Mouse (Mus musculus): Measurements from ENCODE around the gene Bpifa3. TPM values are rescaled to one million over a fixed set of nuclear protein-coding genes. Genes with fewer than 3 reads are reported as not detected.
"Not testable (repeated sequence)": the region's sequence is repeated elsewhere in the genome, so short reads cannot be mapped to it uniquely, and the experiment has no call there.

The Bpifa3 gene
- total RNA-seq (2021): not detected
- long read RNA-seq, experiment 1: 0 reads
- long read RNA-seq, experiment 2: 0 reads

GRCm38 (mm10) chr2:154130120-154130519 lies at the start of gene Bpifa3:
TSS of gene Bpifa3 (plus strand) at chr2:154130336.
- DNase-seq: no peak
- intact Hi-C loops (cut with DNase I): no loop called here

GRCm38 (mm10) chr2:154097734-154098133 lies 32.4 kb upstream of the Bpifa3 start:
- DNase-seq: no peak
- intact Hi-C loops (cut with DNase I): no loop called here

GRCm38 (mm10) chr2:154117381-154117780 lies 12.8 kb upstream of the Bpifa3 start:
- intact Hi-C loops (cut with DNase I): no loop called here
- no peak for DNase-seq

- no peak for DNase-seq
- intact Hi-C loops (cut with DNase I): no loop called here
These were observed 12.4 kb downstream of the Bpifa3 start, which contains the start of gene Bpifa1 for GRCm38 (mm10) chr2:154142580-154142979. TSS of gene Bpifa1 (plus strand) at chr2:154142880.

GRCm38 (mm10) chr2:154143735-154144134 lies 13.6 kb downstream of the Bpifa3 start:
- DNase-seq: no peak
- intact Hi-C loops (cut with DNase I): no loop called here

- DNase-seq: no peak
- intact Hi-C loops (cut with DNase I): no loop called here
These were observed 17.4 kb downstream of the Bpifa3 start for GRCm38 (mm10) chr2:154147496-154147895.

- intact Hi-C loops (cut with DNase I): no loop called here
- no peak for DNase-seq
These were observed 28.3 kb downstream of the Bpifa3 start for GRCm38 (mm10) chr2:154158433-154158832.

GRCm38 (mm10) chr2:154162307-154162706 lies 32.2 kb downstream of the Bpifa3 start, which contains the start of gene Bpifa5:
TSS of gene Bpifa5 (plus strand) at chr2:154162607.
- intact Hi-C loops (cut with DNase I): no loop called here
- DNase-seq: no peak

GRCm38 (mm10) chr2:154163306-154163705 lies 33.2 kb downstream of the Bpifa3 start:
- no peak for DNase-seq
- intact Hi-C loops (cut with DNase I): no loop called here

GRCm38 (mm10) chr2:154169172-154169571 lies 39.0 kb downstream of the Bpifa3 start:
- DNase-seq: no peak
- intact Hi-C loops (cut with DNase I): no loop called here

- intact Hi-C loops (cut with DNase I): no loop called here
- DNase-seq: no peak
These were observed 41.5 kb downstream of the Bpifa3 start for GRCm38 (mm10) chr2:154171621-154172020.

GRCm38 (mm10) chr2:154173313-154173712 lies 43.2 kb downstream of the Bpifa3 start:
- intact Hi-C loops (cut with DNase I): no loop called here
- no peak for DNase-seq

- intact Hi-C loops (cut with DNase I); DNase-seq: not testable (repeated sequence)
These were observed 51.8 kb downstream of the Bpifa3 start for GRCm38 (mm10) chr2:154181900-154182299.

GRCm38 (mm10) chr2:154183061-154183460 lies 52.9 kb downstream of the Bpifa3 start:
- intact Hi-C loops (cut with DNase I); DNase-seq: not testable (repeated sequence)

GRCm38 (mm10) chr2:154185319-154185718 lies 55.2 kb downstream of the Bpifa3 start:
- DNase-seq: no peak
- intact Hi-C loops (cut with DNase I): no loop called here

GRCm38 (mm10) chr2:154185748-154186147 lies 55.6 kb downstream of the Bpifa3 start:
- intact Hi-C loops (cut with DNase I): no loop called here
- no peak for DNase-seq

GRCm38 (mm10) chr2:154187468-154187867 lies 57.3 kb downstream of the Bpifa3 start:
- no peak for DNase-seq
- intact Hi-C loops (cut with DNase I): no loop called here

Other genes with a start within 250 kb of the Bpifa3 start
- not detected for gene Bpifb6, start 229.9 kb upstream of the Bpifa3 start, total RNA-seq (2021)
- not detected for gene Bpifb3, start 212.1 kb upstream of the Bpifa3 start, total RNA-seq (2021)
- gene Bpifb4, start 192.1 kb upstream of the Bpifa3 start, total RNA-seq (2021): not detected
- not detected for gene Bpifa6, start 155.4 kb upstream of the Bpifa3 start, total RNA-seq (2021)
- not detected for gene Bpifa2, start 122.1 kb upstream of the Bpifa3 start, total RNA-seq (2021)
- gene Bpifa1, start 12.5 kb downstream of the Bpifa3 start, total RNA-seq (2021): not detected
- not detected for gene Bpifa5, start 32.3 kb downstream of the Bpifa3 start, total RNA-seq (2021)
- gene Bpifb1, start 60.5 kb downstream of the Bpifa3 start, total RNA-seq (2021): not detected
- gene Bpifb5, start 93.4 kb downstream of the Bpifa3 start, total RNA-seq (2021): not detected
- gene Bpifb9a, start 127.5 kb downstream of the Bpifa3 start, total RNA-seq (2021): not detected
- not detected for gene Bpifb9b, start 176.9 kb downstream of the Bpifa3 start, total RNA-seq (2021)
- gene Cdk5rap1, start 242.7 kb downstream of the Bpifa3 start, total RNA-seq (2021): 10 to 100 TPM; 11.1 to 12.5 TPM